Mouse (Mus musculus): ENCODE results near the gene Rfx8. TPM values are rescaled to one million over a fixed set of nuclear protein-coding genes. Genes with fewer than 3 reads are reported as not detected.

Gene Rfx8
- total and polyA plus RNA-seq, 2 experiments from 2014 or later: 0.28 to 0.66 TPM

GRCm38 (mm10) chr1:39637139-39637538, 83.7 kb downstream of the Rfx8 start:
- WGBS: 42% methylated on average over 8 of the region's 8 CpGs
- H3K9ac ChIP-seq (replicated peaks; ENCODE audit: low read length, poor library complexity, severe bottlenecking): no peak overlapping the region
- no peaks in the 10 kb centered on the region for H3K4me1 ChIP-seq (ENCODE audit: insufficient read depth, low read length)
- ATAC-seq (ENCODE audit: low FRiP score) (no peak), DNase-seq (ENCODE audit: low spot score) (no peak)
- H3K9me3 ChIP-seq (ENCODE audit: low read length): no peaks in the 10 kb centered on the region
- no peak for TF ChIP-seq CTCF (IDR thresholded peaks at IDR 0.05)
- H3K27me3 ChIP-seq (ENCODE audit: insufficient read depth, low read length): no peaks in the 10 kb centered on the region
- no peak overlapping the region for H3K27ac ChIP-seq (ENCODE audit: low read depth, low read length)
- H3K36me3 ChIP-seq (ENCODE audit: insufficient read depth, low read length): no peaks in the 10 kb centered on the region
- no peak overlapping the region for H3K4me2 ChIP-seq (ENCODE audit: low read depth, low read length, poor library complexity, severe bottlenecking)
- H3K4me3 ChIP-seq (ENCODE audit: low read depth, low read length): no peak overlapping the region

- H3K9ac ChIP-seq (replicated peaks; ENCODE audit: low read length, poor library complexity, severe bottlenecking): no peak overlapping the region
- no peak for DNase-seq (ENCODE audit: low spot score)
- no peak overlapping the region for H3K27ac ChIP-seq (ENCODE audit: low read depth, low read length)
- no peaks in the 10 kb centered on the region for H3K36me3 ChIP-seq (ENCODE audit: insufficient read depth, low read length)
- WGBS: 17% methylated on average over 5 of the region's 5 CpGs
- no peak for TF ChIP-seq CTCF (IDR thresholded peaks at IDR 0.05)
- ATAC-seq (ENCODE audit: low FRiP score): 0 out of 2 replicates have a peak, but pooled peaks have one; percentile 23
- H3K4me2 ChIP-seq (ENCODE audit: low read depth, low read length, poor library complexity, severe bottlenecking): no peak overlapping the region
- H3K9me3 ChIP-seq (ENCODE audit: low read length): no peaks in the 10 kb centered on the region
- no peaks in the 10 kb centered on the region for H3K27me3 ChIP-seq (ENCODE audit: insufficient read depth, low read length)
- no peaks in the 10 kb centered on the region for H3K4me1 ChIP-seq (ENCODE audit: insufficient read depth, low read length)
- H3K4me3 ChIP-seq (ENCODE audit: low read depth, low read length): no peak overlapping the region
Measured at GRCm38 (mm10) chr1:39636660-39637059, 84.1 kb downstream of the Rfx8 start.

- Histone ChIP-seq H3K4me2 (ENCODE audit: low read depth, low read length, poor library complexity, severe bottlenecking) (no peak overlapping the region), H3K27me3 (ENCODE audit: insufficient read depth, low read length) (no peaks in the 10 kb centered on the region), H3K36me3 (ENCODE audit: insufficient read depth, low read length) (no peaks in the 10 kb centered on the region), H3K27ac (ENCODE audit: low read depth, low read length) (no peak overlapping the region), H3K4me3 (ENCODE audit: low read depth, low read length) (no peak overlapping the region), H3K4me1 (ENCODE audit: insufficient read depth, low read length) (no peaks in the 10 kb centered on the region), H3K9ac (replicated peaks; ENCODE audit: low read length, poor library complexity, severe bottlenecking) (no peak overlapping the region), H3K9me3 (ENCODE audit: low read length) (no peaks in the 10 kb centered on the region)
- DNase-seq (ENCODE audit: low spot score) (no peak), ATAC-seq (ENCODE audit: low FRiP score) (no peak)
- no peak for TF ChIP-seq CTCF (IDR thresholded peaks at IDR 0.05)
- 27% methylated on average over 5 of the region's 5 CpGs for WGBS
Measured at GRCm38 (mm10) chr1:39636196-39636595, 84.6 kb downstream of the Rfx8 start.

DNA sequence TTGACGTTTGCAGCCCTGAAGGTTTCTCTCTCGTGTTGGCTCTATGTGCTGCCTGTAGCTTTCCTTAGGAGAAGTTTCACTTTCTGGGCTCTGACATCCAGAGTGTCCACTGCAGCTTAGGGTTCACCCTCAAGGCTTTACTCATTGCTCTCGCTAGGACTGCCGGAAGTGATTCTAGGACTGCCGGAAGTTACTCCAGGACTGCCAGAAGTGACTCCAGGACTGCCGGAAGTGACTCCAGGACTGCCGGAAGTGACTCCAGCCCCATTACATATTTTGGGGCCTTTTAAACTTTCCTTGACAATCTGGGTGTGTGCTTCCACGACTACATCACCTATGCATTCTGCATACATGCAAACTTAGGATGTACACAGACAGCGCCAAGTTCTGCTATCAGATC, 92.2 kb downstream of the Rfx8 start:
- TF ChIP-seq CTCF (IDR thresholded peaks at IDR 0.05): no peak
- no peak for DNase-seq (ENCODE audit: low spot score)

GRCm38 (mm10) chr1:39625491-39625890, 95.3 kb downstream of the Rfx8 start:
- Histone ChIP-seq H3K27ac (ENCODE audit: low read depth, low read length) (no peak overlapping the region), H3K4me3 (ENCODE audit: low read depth, low read length) (no peak overlapping the region), H3K27me3 (ENCODE audit: insufficient read depth, low read length) (no peaks in the 10 kb centered on the region), H3K4me1 (ENCODE audit: insufficient read depth, low read length) (no peaks in the 10 kb centered on the region), H3K4me2 (ENCODE audit: low read depth, low read length, poor library complexity, severe bottlenecking) (no peak overlapping the region), H3K9me3 (ENCODE audit: low read length) (no peaks in the 10 kb centered on the region), H3K9ac (replicated peaks; ENCODE audit: low read length, poor library complexity, severe bottlenecking) (no peak overlapping the region), H3K36me3 (ENCODE audit: insufficient read depth, low read length) (peaks cover 2% of the 10 kb centered on the region; the same call in 1 of the 2 replicates)
- DNase-seq (ENCODE audit: low spot score) (no peak), ATAC-seq (ENCODE audit: low FRiP score) (no peak)
- WGBS: 58% methylated on average over 3 of the region's 3 CpGs
- no peak for TF ChIP-seq CTCF (IDR thresholded peaks at IDR 0.05)

More for the DNA sequence above, 92.2 kb downstream of the Rfx8 start:
- H3K4me2 ChIP-seq (ENCODE audit: low read depth, low read length, poor library complexity, severe bottlenecking): no peak overlapping the region
- H3K27ac ChIP-seq (ENCODE audit: low read depth, low read length): no peak overlapping the region
- no peak overlapping the region for H3K4me3 ChIP-seq (ENCODE audit: low read depth, low read length)
- ATAC-seq (ENCODE audit: low FRiP score): no peak
- 87% methylated on average over 9 of the region's 9 CpGs for WGBS
- H3K9ac ChIP-seq (replicated peaks; ENCODE audit: low read length, poor library complexity, severe bottlenecking): no peak overlapping the region
- H3K36me3 ChIP-seq (ENCODE audit: insufficient read depth, low read length): no peaks in the 10 kb centered on the region
- no peaks in the 10 kb centered on the region for H3K4me1 ChIP-seq (ENCODE audit: insufficient read depth, low read length)
- H3K27me3 ChIP-seq (ENCODE audit: insufficient read depth, low read length): no peaks in the 10 kb centered on the region
- H3K9me3 ChIP-seq (ENCODE audit: low read length): no peaks in the 10 kb centered on the region

GRCm38 (mm10) chr1:39623729-39624128, 97.1 kb downstream of the Rfx8 start:
- Histone ChIP-seq H3K9me3 (ENCODE audit: low read length) (no peaks in the 10 kb centered on the region), H3K36me3 (ENCODE audit: insufficient read depth, low read length) (peaks cover 2% of the 10 kb centered on the region; the same call in 1 of the 2 replicates), H3K9ac (replicated peaks; ENCODE audit: low read length, poor library complexity, severe bottlenecking) (no peak overlapping the region), H3K4me3 (ENCODE audit: low read depth, low read length) (no peak overlapping the region), H3K4me1 (ENCODE audit: insufficient read depth, low read length) (no peaks in the 10 kb centered on the region), H3K27me3 (ENCODE audit: insufficient read depth, low read length) (no peaks in the 10 kb centered on the region), H3K27ac (ENCODE audit: low read depth, low read length) (no peak overlapping the region), H3K4me2 (ENCODE audit: low read depth, low read length, poor library complexity, severe bottlenecking) (no peak overlapping the region)
- WGBS: 47% methylated on average over 1 of the region's 1 CpGs
- TF ChIP-seq CTCF (IDR thresholded peaks at IDR 0.05): no peak
- no peak for DNase-seq (ENCODE audit: low spot score)
- ATAC-seq (ENCODE audit: low FRiP score): no peak

All from midbrain, postnatal 0 days (tissue).